Mouse (Mus musculus): ENCODE results near the gene Dcps. TPM values are rescaled to one million over a fixed set of nuclear protein-coding genes. Genes with fewer than 3 reads are reported as not detected.

The Dcps gene
- polyA plus RNA-seq, 1 experiment from 2014 or later = 50.0 TPM

DNA sequence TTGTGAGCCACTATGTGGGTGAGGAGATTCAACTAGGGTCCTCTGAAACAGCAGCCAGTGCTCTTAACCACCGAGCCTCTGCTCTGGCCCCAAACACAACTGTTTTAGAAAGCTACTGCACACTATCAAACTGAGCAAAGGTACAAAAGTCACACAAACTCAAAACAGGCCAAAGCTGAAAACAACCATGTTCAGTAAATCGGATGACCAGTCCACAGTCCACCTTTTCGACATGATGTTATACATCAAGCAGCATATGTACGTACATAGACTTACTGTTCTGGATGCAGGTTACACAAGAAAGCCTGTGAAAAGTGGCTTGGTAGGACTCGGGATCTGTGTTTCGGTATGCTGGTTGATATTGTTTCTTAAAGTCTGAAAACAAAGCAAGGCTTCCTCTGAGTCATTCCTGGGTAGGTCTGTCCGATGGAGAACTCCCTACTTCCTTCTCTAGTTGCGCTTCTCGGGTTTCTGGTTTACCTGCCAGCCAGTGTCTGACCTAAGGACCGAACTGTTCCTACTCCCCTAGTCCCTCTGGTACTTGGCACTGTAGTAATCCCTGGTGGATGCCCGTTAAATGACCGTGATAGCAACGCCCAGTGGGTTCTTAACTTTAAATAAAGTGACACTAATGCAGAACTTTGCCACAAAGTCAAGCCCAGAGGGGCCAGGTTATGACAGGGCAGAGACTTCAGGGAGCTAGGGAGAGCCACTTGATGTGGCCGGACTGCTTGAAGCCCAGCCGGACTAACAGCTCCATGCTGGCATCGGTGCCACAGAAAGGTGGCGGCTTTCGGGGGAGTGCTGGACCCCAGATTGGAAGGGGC, 23.3 kb upstream of the Dcps start:
- no peaks in the 10 kb centered on the region for H3K27me3 ChIP-seq
- ATAC-seq (ENCODE audit: insufficient read depth) = peak; percentile 43
- no peaks in the 10 kb centered on the region for H3K9me3 ChIP-seq (replicated peaks)
- 21% methylated on average over 18 of the region's 18 CpGs for WGBS (ENCODE audit: insufficient replicate concordance)
- H3K4me1 ChIP-seq (replicated peaks) = peaks cover 45% of the 10 kb centered on the region
- no peaks in the 10 kb centered on the region for H3K36me3 ChIP-seq (replicated peaks)
- H3K9ac ChIP-seq = peak overlapping the region; percentile 73
- peak overlapping the region; percentile 74 for H3K27ac ChIP-seq (replicated peaks)
- H3K4me2 ChIP-seq = peak overlapping the region; percentile 91
- H3K4me3 ChIP-seq (replicated peaks) = peak overlapping the region; percentile 73

DNA sequence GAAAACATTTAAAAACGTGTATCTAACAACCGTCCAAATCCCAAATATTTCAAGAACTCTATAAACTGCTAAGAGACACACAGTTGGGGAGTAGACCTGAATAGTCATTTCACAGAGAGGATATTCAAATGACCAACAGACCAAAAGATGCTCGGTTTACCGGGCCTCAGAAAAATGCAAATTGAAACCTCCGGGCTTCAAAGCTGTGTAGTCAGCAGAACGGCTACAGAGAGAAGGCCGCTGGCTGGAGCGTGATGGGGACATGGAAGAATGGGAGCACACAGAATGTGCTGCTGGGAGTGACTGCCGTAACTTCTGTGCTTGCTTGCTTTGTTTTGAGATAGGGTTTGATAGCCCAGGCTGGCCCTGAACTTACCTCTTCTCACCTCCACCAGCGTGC, 22.5 kb upstream of the Dcps start:
- Histone ChIP-seq H3K4me3 (replicated peaks) (peak overlapping the region; percentile 73; the same call in 1 of the 2 replicates), H3K9me3 (replicated peaks) (no peaks in the 10 kb centered on the region), H3K27me3 (no peaks in the 10 kb centered on the region), H3K36me3 (replicated peaks) (no peaks in the 10 kb centered on the region), H3K4me1 (replicated peaks) (peaks cover 40% of the 10 kb centered on the region), H3K27ac (replicated peaks) (0 out of 2 replicates have a peak overlapping the region, but pooled peaks have one; percentile 74), H3K9ac (no peak overlapping the region), H3K4me2 (peak overlapping the region; percentile 91)
- WGBS (ENCODE audit: insufficient replicate concordance) = 75% methylated on average over 10 of the region's 10 CpGs
- ATAC-seq (ENCODE audit: insufficient read depth) = no peak

DNA sequence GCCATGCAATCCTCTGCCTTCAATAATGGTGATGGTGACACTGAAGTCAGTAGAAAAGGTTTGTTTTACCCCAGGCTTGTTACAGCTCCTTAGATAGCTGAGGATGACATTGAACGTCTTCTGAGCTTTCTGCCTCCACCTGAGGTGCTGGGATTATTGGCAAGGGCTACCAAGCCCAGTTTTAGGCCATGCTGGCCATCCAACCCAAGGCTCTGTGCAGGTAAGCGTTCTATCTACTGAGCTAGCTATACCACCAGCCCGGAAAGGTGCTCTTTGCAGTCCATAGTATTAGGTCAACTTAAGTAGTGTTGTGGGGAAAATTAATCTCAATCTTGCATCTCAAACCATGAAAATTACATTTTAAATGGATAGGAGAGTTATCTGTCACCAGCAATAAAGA, 21.8 kb upstream of the Dcps start:
- no peak overlapping the region for H3K9ac ChIP-seq
- no peak for ATAC-seq (ENCODE audit: insufficient read depth)
- no peak overlapping the region for H3K27ac ChIP-seq (replicated peaks)
- H3K4me2 ChIP-seq = no peak overlapping the region
- H3K36me3 ChIP-seq (replicated peaks) = no peaks in the 10 kb centered on the region
- no peaks in the 10 kb centered on the region for H3K27me3 ChIP-seq
- no peaks in the 10 kb centered on the region for H3K9me3 ChIP-seq (replicated peaks)
- no peak overlapping the region for H3K4me3 ChIP-seq (replicated peaks)
- peaks cover 35% of the 10 kb centered on the region for H3K4me1 ChIP-seq (replicated peaks)
- WGBS (ENCODE audit: insufficient replicate concordance) = 77% methylated on average over 3 of the region's 3 CpGs

DNA sequence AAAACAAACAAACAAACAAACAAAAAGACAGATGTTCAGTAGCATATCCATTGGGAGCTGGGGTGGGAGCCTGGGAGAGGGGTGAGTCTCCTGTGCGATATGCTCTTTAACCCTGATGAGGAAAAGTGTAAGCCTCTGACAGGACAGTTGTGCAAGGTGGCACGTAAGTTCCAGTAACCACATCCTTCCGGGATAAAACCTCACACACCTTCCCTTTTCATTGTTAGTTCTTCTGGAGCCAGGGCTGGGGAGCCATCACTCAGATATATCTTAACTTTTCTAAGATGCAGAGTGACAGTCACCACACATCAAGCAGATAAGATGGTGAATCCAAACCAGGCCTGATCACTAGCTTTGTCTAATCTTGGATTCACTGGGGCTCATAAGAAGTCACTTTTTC, 18.2 kb upstream of the Dcps start:
- H3K9ac ChIP-seq = no peak overlapping the region
- no peaks in the 10 kb centered on the region for H3K27me3 ChIP-seq
- H3K36me3 ChIP-seq (replicated peaks) = peaks cover 26% of the 10 kb centered on the region
- no peak overlapping the region for H3K4me3 ChIP-seq (replicated peaks)
- H3K4me1 ChIP-seq (replicated peaks) = peaks cover 8% of the 10 kb centered on the region
- no peaks in the 10 kb centered on the region for H3K9me3 ChIP-seq (replicated peaks)
- WGBS (ENCODE audit: insufficient replicate concordance) = 60% methylated on average over 3 of the region's 3 CpGs
- H3K4me2 ChIP-seq = no peak overlapping the region
- no peak for ATAC-seq (ENCODE audit: insufficient read depth)
- no peak overlapping the region for H3K27ac ChIP-seq (replicated peaks)

DNA sequence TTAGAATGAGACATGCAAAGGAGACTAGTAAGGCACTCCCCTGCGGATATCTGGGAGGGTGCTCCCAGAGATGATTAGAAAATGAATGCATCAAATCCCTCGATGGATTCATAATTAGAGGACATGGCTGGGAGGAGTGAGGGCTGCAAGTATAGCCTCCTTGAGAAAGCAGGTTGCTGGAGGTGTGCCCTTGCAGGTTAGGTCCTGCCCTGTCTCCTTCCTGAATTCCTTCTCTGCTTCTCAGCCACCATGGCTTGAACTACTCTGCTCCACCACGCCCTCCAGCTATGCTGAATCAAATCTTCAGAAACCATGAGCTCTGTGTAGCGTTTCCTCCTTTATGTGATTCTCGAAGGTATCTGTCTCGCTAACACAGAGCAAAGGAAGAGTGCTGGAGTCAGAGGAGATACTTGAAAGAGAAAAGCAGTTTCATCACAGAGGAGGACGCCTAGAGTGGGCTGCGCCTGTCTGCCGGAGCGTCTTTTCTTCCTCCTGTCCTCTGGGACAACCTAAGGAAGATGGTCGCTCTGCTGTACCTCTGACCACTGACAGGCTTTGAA, 17.2 kb upstream of the Dcps start:
- H3K9me3 ChIP-seq (replicated peaks) = no peaks in the 10 kb centered on the region
- no peak overlapping the region for H3K9ac ChIP-seq
- H3K27ac ChIP-seq (replicated peaks) = no peak overlapping the region
- ATAC-seq (ENCODE audit: insufficient read depth) = no peak
- H3K27me3 ChIP-seq = no peaks in the 10 kb centered on the region
- H3K4me2 ChIP-seq = no peak overlapping the region
- H3K36me3 ChIP-seq (replicated peaks) = peaks cover 33% of the 10 kb centered on the region
- WGBS (ENCODE audit: insufficient replicate concordance) = 76% methylated on average over 11 of the region's 11 CpGs
- no peaks in the 10 kb centered on the region for H3K4me1 ChIP-seq (replicated peaks)
- no peak overlapping the region for H3K4me3 ChIP-seq (replicated peaks)

DNA sequence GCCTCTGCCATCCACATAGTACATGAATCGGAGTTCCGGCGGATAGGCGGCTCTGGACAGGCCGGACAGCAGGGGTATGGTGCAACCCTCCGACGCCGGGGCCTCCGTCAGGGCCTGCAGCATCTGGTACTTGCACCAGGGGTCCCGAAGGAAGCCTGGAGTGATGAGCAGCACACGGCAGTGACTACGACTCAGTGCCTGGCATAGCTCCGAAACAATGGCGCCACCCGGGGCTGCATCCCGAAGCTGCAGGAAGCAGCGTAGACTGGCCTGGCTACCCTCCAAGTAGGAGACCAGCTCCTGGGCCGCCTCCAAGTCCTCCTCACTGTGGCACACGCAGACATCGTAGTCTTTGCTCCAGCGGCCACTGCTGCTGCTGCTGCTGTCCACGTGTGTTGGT, 12.8 kb upstream of the Dcps start:
- H3K4me3 ChIP-seq (replicated peaks) = no peak overlapping the region
- H3K9me3 ChIP-seq (replicated peaks) = no peaks in the 10 kb centered on the region
- H3K4me1 ChIP-seq (replicated peaks) = no peaks in the 10 kb centered on the region
- WGBS (ENCODE audit: insufficient replicate concordance) = 85% methylated on average over 22 of the region's 22 CpGs
- H3K4me2 ChIP-seq = no peak overlapping the region
- H3K9ac ChIP-seq = no peak overlapping the region
- no peaks in the 10 kb centered on the region for H3K27me3 ChIP-seq
- peaks cover 45% of the 10 kb centered on the region for H3K36me3 ChIP-seq (replicated peaks)
- no peak for ATAC-seq (ENCODE audit: insufficient read depth)
- H3K27ac ChIP-seq (replicated peaks) = no peak overlapping the region

DNA sequence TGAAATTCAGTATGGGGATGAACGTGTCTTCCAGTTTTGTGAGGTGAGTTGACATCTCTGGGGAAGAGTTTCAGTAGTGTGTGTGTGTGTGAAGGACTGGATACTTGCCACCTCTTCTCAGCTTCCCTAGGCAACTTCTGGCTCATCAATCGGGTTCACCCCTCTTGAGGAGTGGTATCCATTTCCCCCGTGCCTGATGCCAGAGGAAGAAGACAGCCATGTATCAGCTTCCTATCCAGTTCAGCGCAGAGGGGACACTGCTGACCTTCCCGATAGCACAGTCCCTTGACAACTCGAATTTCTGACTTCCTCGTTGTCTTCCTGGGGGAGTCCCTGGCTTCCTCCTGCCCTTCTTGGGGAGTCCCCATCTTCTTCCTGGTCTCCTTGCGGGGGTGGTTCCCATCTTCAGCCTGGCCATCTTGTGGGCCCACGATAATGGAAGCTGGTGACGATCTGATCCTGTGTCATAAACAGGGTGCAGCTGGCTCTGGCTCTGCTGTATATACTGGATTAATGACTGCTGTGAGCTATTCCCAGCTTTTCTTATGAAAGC, 11.6 kb upstream of the Dcps start:
- WGBS (ENCODE audit: insufficient replicate concordance) = 66% methylated on average over 10 of the region's 10 CpGs
- Histone ChIP-seq H3K4me3 (replicated peaks) (no peak overlapping the region), H3K4me2 (no peak overlapping the region), H3K27me3 (no peaks in the 10 kb centered on the region), H3K36me3 (replicated peaks) (peaks cover 45% of the 10 kb centered on the region), H3K9ac (no peak overlapping the region), H3K27ac (replicated peaks) (no peak overlapping the region), H3K9me3 (replicated peaks) (no peaks in the 10 kb centered on the region), H3K4me1 (replicated peaks) (peaks cover 4% of the 10 kb centered on the region; the same call in 1 of the 2 replicates)
- ATAC-seq (ENCODE audit: insufficient read depth) = no peak

DNA sequence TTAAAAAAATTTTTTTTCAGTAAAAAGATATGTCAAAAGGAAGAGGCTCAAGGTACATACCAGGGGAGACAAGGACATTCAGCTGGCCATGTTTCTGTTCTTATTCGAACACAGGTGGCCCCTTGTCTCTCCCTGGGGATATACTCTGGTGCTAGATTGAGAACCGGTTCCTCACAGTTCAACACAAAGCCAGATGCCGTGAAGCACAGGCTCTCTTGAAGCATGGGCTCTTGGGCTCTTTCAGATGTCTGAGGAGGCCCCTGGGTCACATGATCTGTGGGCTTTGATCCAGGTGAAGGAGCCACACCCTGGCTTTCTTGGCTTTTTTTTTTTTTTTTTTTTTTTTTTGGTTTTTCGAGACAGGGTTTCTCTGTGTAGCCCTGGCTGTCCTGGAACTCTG, 10.6 kb upstream of the Dcps start:
- no peak overlapping the region for H3K9ac ChIP-seq
- H3K27ac ChIP-seq (replicated peaks) = no peak overlapping the region
- WGBS (ENCODE audit: insufficient replicate concordance) = 55% methylated on average over 4 of the region's 4 CpGs
- peaks cover 41% of the 10 kb centered on the region for H3K36me3 ChIP-seq (replicated peaks)
- no peaks in the 10 kb centered on the region for H3K27me3 ChIP-seq
- H3K4me3 ChIP-seq (replicated peaks) = no peak overlapping the region
- H3K4me2 ChIP-seq = no peak overlapping the region
- no peak for ATAC-seq (ENCODE audit: insufficient read depth)
- H3K4me1 ChIP-seq (replicated peaks) = peaks cover 4% of the 10 kb centered on the region; the same call in 1 of the 2 replicates
- H3K9me3 ChIP-seq (replicated peaks) = no peaks in the 10 kb centered on the region

DNA sequence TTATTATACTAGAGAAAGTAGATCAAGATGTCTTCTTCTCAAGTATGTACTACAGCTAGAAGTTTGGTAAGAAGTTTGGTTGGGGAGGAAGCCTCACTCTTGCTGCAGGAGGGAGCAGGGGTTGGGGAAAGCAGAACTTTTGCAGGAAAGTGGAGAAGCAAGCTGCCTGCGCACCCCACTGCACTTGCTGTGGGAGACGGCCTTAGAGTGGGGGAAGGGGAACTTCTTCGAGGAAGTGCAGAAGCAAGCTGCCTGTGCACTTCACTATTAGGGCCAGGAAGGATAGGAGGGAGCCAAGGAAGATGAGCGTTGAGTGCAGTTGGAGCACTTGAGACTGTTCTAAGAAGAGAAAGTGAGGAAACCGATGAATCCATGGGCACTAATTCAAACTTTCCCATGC, 7.5 kb upstream of the Dcps start:
- 23% methylated on average over 5 of the region's 5 CpGs for WGBS (ENCODE audit: insufficient replicate concordance)
- H3K9me3 ChIP-seq (replicated peaks) = no peaks in the 10 kb centered on the region
- no peak overlapping the region for H3K9ac ChIP-seq
- peaks cover 4% of the 10 kb centered on the region; the same call in 1 of the 2 replicates for H3K4me1 ChIP-seq (replicated peaks)
- ATAC-seq (ENCODE audit: insufficient read depth) = no peak
- H3K4me2 ChIP-seq = no peak overlapping the region
- no peaks in the 10 kb centered on the region for H3K27me3 ChIP-seq
- H3K27ac ChIP-seq (replicated peaks) = no peak overlapping the region
- peaks cover 12% of the 10 kb centered on the region; the same call in 1 of the 2 replicates for H3K36me3 ChIP-seq (replicated peaks)
- H3K4me3 ChIP-seq (replicated peaks) = no peak overlapping the region

DNA sequence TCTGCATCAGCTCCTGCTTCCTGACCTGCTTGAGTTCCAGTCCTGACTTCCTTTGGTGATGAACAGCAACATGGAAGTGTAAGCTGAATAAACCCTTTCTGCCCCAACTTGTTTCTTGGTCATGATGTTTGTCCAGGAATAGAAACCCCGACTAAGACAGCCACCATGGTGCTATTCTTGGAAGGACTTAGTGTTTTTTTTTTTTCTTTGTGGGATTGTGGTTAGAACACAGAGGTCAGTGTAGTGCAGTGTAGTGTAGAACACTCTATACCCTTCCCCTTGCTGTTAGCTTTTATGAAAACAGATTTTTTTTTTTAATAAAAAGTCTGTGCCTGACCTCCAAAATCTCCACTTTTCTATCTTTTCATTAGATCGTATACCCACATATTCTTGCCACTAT, 7.0 kb upstream of the Dcps start:
- no peaks in the 10 kb centered on the region for H3K9me3 ChIP-seq (replicated peaks)
- no peak overlapping the region for H3K9ac ChIP-seq
- H3K4me3 ChIP-seq (replicated peaks) = no peak overlapping the region
- H3K27ac ChIP-seq (replicated peaks) = no peak overlapping the region
- H3K4me1 ChIP-seq (replicated peaks) = peaks cover 4% of the 10 kb centered on the region; the same call in 1 of the 2 replicates
- no peak overlapping the region for H3K4me2 ChIP-seq
- H3K27me3 ChIP-seq = no peaks in the 10 kb centered on the region
- no peak for ATAC-seq (ENCODE audit: insufficient read depth)
- peaks cover 11% of the 10 kb centered on the region; the same call in 1 of the 2 replicates for H3K36me3 ChIP-seq (replicated peaks)
- WGBS (ENCODE audit: insufficient replicate concordance) = 30% methylated on average over 2 of the region's 2 CpGs

DNA sequence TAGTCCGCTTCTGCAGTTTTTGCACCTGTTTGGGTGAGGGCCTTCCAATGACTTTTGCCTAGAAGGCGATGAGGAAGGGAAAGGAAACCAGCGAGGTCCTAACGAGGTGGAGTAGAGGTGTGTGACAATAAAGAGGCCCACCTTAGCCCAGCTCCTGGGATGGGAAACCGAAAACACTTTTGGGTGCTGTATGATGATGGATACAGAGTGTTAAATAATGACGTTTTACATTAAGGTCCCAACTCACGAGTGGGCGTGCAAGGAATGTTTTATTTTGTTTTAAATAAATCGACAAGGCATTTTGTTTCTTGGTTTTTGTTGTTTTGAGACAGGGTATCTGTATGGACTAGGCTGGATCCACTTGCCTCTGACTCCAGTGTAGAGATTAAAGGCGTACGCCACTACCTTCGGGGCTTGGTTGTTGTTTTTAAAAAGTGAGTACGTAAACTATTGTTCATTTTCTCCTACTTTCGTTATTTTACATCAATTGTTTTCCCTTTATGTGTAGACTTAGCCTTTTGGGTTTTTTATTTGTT, 331 bp upstream of the Dcps start:
- peaks cover 40% of the 10 kb centered on the region for H3K4me1 ChIP-seq (replicated peaks)
- no peak for ATAC-seq (ENCODE audit: insufficient read depth)
- H3K27me3 ChIP-seq = no peaks in the 10 kb centered on the region
- WGBS (ENCODE audit: insufficient replicate concordance) = 37% methylated on average over 14 of the region's 14 CpGs
- peak overlapping the region; percentile 75; the same call in 1 of the 2 replicates for H3K9ac ChIP-seq
- H3K4me2 ChIP-seq = peak overlapping the region; percentile 85
- H3K9me3 ChIP-seq (replicated peaks) = no peaks in the 10 kb centered on the region
- H3K27ac ChIP-seq (replicated peaks) = no peak overlapping the region; the same call in 1 of the 2 replicates
- 0 out of 2 replicates have a peak, but pooled peaks cover 5% of the 10 kb centered on the region for H3K36me3 ChIP-seq (replicated peaks)
- peak overlapping the region; percentile 75 for H3K4me3 ChIP-seq (replicated peaks)
